Mouse (Mus musculus): ENCODE measurements around the gene Smyd3. TPM values are rescaled to one million over a fixed set of nuclear protein-coding genes. Genes with fewer than 3 reads are reported as not detected.

The Smyd3 gene
- polyA plus RNA-seq, 1 experiment from 2014 or later: 18.2 TPM

DNA sequence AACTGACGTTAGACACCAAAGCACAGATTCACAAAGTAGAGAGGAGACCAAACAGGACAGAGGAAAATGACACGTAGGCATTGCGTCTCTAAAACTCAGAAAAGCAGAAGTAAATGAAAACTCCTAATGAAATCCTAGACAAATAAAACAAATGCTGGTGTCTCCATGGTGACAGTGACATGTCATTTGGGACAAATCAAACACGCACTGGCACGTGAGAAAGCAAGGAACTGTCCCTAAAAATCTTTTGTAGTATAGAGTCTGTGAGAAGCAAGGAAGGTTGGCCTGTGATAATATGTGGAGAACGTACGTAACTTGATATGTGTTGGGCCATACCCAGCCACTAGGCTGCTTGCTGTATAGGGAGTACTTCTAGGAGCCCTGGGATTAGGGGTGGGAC, 399.2 kb downstream of the Smyd3 start:
- no peak for ATAC-seq
- no peak for DNase-seq (ENCODE audit: low spot score)
- Histone ChIP-seq H3K4me1 (ENCODE audit: control insufficient read depth, insufficient read depth, low read length) (peaks cover 6% of the 10 kb centered on the region), H3K9me3 (replicated peaks; ENCODE audit: control insufficient read depth, low read length) (no peaks in the 10 kb centered on the region), H3K27me3 (replicated peaks; ENCODE audit: control insufficient read depth, insufficient read depth, low read length) (no peaks in the 10 kb centered on the region; the same call in 1 of the 2 replicates), H3K36me3 (ENCODE audit: control insufficient read depth, insufficient read depth, low read length) (no peaks in the 10 kb centered on the region), H3K4me3 (ENCODE audit: low read depth, low read length) (no peak overlapping the region), H3K4me2 (ENCODE audit: low read length) (no peak overlapping the region), H3K27ac (ENCODE audit: low read depth, low read length) (no peak overlapping the region), H3K9ac (ENCODE audit: low read length) (no peak overlapping the region)
- 88% methylated on average over 7 of the region's 7 CpGs for WGBS

DNA sequence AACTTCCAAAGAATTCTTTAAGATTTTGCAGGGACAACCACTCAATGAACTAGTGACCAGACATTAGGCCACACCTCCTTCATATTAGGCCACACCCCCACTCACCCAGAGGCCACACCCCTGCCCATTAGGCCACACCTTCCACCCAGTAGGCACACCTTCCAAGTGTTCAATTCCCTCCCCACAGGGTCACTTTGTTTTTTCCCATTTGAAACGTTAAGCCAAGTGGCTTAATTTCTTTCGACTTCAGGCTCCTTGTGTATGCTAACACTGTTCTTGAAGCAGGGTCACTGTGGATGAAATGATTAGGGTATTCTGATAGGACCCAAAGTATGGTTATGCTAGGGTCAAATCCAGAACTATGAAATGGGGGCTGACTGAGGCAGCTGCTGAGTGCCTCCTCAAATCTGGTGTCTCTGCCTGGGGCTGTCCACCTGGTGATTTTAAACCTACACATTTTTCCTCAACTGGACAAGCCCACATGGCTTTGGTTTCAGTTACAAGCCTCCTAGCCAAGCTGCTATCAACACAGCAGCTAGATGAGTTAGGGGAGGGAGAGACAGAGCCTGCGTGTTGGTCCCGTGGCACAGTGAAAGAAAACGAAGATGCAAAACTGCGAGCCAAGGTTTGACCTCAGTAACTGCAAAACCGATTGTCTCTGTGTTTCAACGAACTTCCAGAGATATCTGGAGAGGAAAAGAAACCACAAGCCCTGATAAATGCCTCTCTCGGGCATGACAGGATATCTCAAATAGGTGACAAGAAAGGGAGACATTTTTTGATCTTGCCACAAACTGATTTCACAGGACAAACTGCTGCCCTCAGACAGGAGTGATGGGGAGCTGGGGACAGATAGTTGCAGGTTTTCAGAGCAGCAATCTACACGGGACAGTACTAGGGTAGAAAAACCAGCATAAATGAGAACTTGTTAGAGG, 400.8 kb downstream of the Smyd3 start:
- ATAC-seq (no peak), DNase-seq (ENCODE audit: low spot score) (no peak)
- H3K9ac ChIP-seq (ENCODE audit: low read length): no peak overlapping the region
- no peak overlapping the region for H3K27ac ChIP-seq (ENCODE audit: low read depth, low read length)
- 91% methylated on average over 10 of the region's 10 CpGs for WGBS
- H3K36me3 ChIP-seq (ENCODE audit: control insufficient read depth, insufficient read depth, low read length): no peaks in the 10 kb centered on the region
- H3K4me2 ChIP-seq (ENCODE audit: low read length): no peak overlapping the region
- no peaks in the 10 kb centered on the region for H3K9me3 ChIP-seq (replicated peaks; ENCODE audit: control insufficient read depth, low read length)
- peaks cover 3% of the 10 kb centered on the region; the same call in 1 of the 2 replicates for H3K27me3 ChIP-seq (replicated peaks; ENCODE audit: control insufficient read depth, insufficient read depth, low read length)
- peaks cover 3% of the 10 kb centered on the region; the same call in 1 of the 2 replicates for H3K4me1 ChIP-seq (ENCODE audit: control insufficient read depth, insufficient read depth, low read length)
- no peak overlapping the region for H3K4me3 ChIP-seq (ENCODE audit: low read depth, low read length)

DNA sequence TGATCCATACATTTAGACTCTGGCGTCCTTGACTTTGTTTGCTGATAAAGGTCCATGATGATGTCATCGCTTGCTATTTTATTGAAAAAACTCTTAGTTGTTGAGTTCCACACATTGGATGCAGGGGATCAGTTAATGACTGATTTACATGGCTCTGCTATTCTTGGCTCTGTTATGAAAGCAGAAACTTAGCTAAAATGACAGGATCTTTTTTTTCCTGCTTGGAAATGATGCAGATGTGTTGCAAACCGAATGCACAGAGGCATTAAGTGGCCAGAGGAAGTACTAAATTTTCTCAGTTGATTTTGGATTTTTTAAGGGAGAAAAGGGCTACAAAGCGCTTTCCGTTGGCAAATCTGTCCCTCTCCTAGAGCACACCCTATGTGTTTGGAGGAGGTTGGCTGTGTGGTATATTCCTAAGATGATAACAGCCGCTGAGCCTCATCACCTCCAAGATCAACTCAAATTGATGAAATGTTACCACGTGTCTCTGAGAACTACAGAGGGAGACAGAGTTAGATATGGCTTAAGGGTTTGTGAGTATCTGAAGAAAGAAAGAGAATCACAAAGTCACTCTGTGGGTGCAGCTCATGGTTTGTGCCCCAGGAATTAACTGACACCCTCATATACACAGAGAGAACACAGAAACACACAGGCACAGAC, 402.9 kb downstream of the Smyd3 start:
- H3K36me3 ChIP-seq (ENCODE audit: control insufficient read depth, insufficient read depth, low read length): no peaks in the 10 kb centered on the region
- H3K4me2 ChIP-seq (ENCODE audit: low read length): no peak overlapping the region
- DNase-seq (ENCODE audit: low spot score) (no peak), ATAC-seq (no peak)
- peaks cover 11% of the 10 kb centered on the region; the same call in 1 of the 2 replicates for H3K27me3 ChIP-seq (replicated peaks; ENCODE audit: control insufficient read depth, insufficient read depth, low read length)
- H3K4me1 ChIP-seq (ENCODE audit: control insufficient read depth, insufficient read depth, low read length): no peaks in the 10 kb centered on the region
- 90% methylated on average over 7 of the region's 7 CpGs for WGBS
- H3K9me3 ChIP-seq (replicated peaks; ENCODE audit: control insufficient read depth, low read length): no peaks in the 10 kb centered on the region
- H3K4me3 ChIP-seq (ENCODE audit: low read depth, low read length): no peak overlapping the region
- H3K9ac ChIP-seq (ENCODE audit: low read length): no peak overlapping the region
- no peak overlapping the region for H3K27ac ChIP-seq (ENCODE audit: low read depth, low read length)

DNA sequence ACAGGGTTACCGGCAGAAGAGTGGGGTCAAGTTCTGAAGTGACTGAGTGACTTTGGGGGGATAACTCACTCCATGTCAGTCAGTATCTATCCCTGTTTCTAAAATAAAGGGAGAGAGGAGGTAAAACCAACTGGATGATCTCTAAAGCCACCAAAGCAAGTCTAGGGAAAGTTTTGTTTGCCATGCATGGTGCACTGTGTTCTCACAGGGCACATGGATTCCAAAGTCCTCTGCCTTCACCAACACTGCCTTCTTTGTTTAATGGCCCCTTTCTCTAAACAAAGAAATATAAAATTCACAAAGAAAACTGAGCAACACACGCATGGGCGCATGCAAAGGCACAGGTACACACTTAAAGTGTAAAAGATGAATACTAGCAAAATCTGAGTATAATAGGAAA, 403.5 kb downstream of the Smyd3 start:
- H3K27me3 ChIP-seq (replicated peaks; ENCODE audit: control insufficient read depth, insufficient read depth, low read length): peaks cover 14% of the 10 kb centered on the region; the same call in 1 of the 2 replicates
- ATAC-seq (no peak), DNase-seq (ENCODE audit: low spot score) (no peak)
- no peak overlapping the region for H3K9ac ChIP-seq (ENCODE audit: low read length)
- H3K4me1 ChIP-seq (ENCODE audit: control insufficient read depth, insufficient read depth, low read length): 0 out of 2 replicates have a peak, but pooled peaks cover under 1% of the 10 kb centered on the region
- H3K9me3 ChIP-seq (replicated peaks; ENCODE audit: control insufficient read depth, low read length): no peaks in the 10 kb centered on the region
- no peak overlapping the region for H3K4me2 ChIP-seq (ENCODE audit: low read length)
- H3K4me3 ChIP-seq (ENCODE audit: low read depth, low read length): no peak overlapping the region
- H3K36me3 ChIP-seq (ENCODE audit: control insufficient read depth, insufficient read depth, low read length): no peaks in the 10 kb centered on the region
- 91% methylated on average over 3 of the region's 3 CpGs for WGBS
- H3K27ac ChIP-seq (ENCODE audit: low read depth, low read length): no peak overlapping the region

DNA sequence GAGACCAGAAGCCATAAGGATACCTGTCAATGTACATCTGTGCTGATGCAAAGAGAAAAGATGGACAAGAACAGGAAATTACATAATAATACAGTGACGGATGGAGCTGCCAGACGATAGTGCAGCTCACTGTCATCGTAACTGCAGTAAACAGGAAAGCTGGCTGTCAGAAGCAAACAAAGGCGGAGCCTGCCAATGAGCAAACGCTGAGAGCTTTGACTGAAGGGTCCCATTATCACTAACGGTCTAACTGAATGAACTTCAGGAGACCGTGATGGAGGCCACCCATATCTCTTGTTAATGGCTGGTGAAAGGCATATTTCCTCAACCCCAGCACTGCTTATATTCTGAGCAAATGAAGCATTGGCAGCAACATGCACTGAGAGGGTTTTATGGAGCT, 409.1 kb downstream of the Smyd3 start:
- H3K9me3 ChIP-seq (replicated peaks; ENCODE audit: control insufficient read depth, low read length): no peaks in the 10 kb centered on the region
- DNase-seq (ENCODE audit: low spot score): peak; percentile 72
- H3K27me3 ChIP-seq (replicated peaks; ENCODE audit: control insufficient read depth, insufficient read depth, low read length): peaks cover 40% of the 10 kb centered on the region
- 14% methylated on average over 7 of the region's 7 CpGs for WGBS
- no peak overlapping the region for H3K9ac ChIP-seq (ENCODE audit: low read length)
- no peak overlapping the region for H3K27ac ChIP-seq (ENCODE audit: low read depth, low read length)
- H3K36me3 ChIP-seq (ENCODE audit: control insufficient read depth, insufficient read depth, low read length): no peaks in the 10 kb centered on the region
- ATAC-seq: no peak
- no peak overlapping the region for H3K4me2 ChIP-seq (ENCODE audit: low read length)
- H3K4me3 ChIP-seq (ENCODE audit: low read depth, low read length): no peak overlapping the region
- H3K4me1 ChIP-seq (ENCODE audit: control insufficient read depth, insufficient read depth, low read length): peaks cover 28% of the 10 kb centered on the region

DNA sequence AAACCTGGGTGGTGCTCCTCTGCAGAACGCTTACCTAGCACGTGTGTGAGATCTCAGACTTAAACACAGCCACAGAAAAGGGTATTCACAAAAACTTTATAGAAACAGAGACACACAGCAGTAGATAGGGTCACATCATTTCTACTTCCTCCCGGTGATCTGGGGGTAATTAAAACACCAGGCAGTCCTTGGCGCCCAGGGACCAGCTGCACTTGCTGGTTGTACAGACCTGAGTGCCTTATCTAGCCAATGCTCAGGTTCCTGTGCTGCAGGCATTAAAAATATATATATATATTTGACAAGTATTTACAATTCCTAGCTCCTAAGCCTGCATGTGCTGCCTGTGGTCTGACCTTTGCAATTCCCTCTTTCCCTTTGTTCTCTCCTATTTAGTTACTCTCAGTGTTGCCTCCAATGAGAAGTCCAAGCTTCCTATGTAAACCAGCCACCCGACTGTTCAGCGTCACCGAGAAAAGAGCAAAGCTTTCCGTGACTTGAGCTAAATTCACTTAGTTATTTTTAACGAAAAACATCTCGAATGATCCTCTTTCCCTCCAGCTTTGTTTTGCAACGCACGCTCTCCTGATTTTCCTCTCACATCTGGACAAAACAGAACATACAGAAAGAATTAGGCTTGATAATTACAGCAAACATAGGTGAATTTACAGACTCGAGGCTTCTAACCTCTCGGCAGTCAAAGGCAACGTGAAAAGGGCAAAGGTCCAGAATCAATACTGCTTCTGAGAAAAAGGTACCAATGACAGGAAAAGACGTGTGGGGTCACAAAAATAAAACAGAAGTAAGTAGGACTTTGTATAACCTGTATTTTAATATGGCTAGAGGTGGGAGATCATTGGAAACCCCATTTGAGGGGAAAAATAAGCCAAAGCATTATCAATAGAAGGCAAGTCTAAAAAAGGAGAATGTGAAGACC, 409.8 kb downstream of the Smyd3 start:
- Histone ChIP-seq H3K4me1 (ENCODE audit: control insufficient read depth, insufficient read depth, low read length) (peaks cover 28% of the 10 kb centered on the region), H3K36me3 (ENCODE audit: control insufficient read depth, insufficient read depth, low read length) (no peaks in the 10 kb centered on the region), H3K9me3 (replicated peaks; ENCODE audit: control insufficient read depth, low read length) (no peaks in the 10 kb centered on the region), H3K27me3 (replicated peaks; ENCODE audit: control insufficient read depth, insufficient read depth, low read length) (peaks cover 46% of the 10 kb centered on the region), H3K4me2 (ENCODE audit: low read length) (no peak overlapping the region), H3K4me3 (ENCODE audit: low read depth, low read length) (no peak overlapping the region), H3K9ac (ENCODE audit: low read length) (no peak overlapping the region), H3K27ac (ENCODE audit: low read depth, low read length) (no peak overlapping the region)
- no peak for ATAC-seq
- 37% methylated on average over 16 of the region's 16 CpGs for WGBS
- DNase-seq (ENCODE audit: low spot score): no peak

DNA sequence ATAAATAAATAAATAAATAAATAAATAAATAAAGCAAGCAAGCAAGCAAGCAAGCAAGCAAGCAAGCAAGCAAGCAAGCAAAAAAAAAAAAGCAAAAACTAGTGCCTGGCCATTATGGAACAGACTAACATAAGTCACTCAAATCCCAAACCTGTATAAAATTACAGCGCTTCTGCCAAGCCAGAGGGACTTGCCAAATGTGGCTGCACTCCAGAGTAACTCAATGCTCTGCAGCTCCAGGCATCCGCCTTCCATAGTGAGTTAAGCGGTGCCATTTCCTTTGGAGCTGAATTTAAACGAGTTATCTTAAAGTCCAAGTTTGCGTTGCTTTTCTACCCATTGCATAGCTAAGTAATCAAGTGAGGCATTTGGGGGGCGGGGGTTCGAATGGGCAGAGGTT, 410.6 kb downstream of the Smyd3 start:
- H3K27ac ChIP-seq (ENCODE audit: low read depth, low read length): no peak overlapping the region

DNA sequence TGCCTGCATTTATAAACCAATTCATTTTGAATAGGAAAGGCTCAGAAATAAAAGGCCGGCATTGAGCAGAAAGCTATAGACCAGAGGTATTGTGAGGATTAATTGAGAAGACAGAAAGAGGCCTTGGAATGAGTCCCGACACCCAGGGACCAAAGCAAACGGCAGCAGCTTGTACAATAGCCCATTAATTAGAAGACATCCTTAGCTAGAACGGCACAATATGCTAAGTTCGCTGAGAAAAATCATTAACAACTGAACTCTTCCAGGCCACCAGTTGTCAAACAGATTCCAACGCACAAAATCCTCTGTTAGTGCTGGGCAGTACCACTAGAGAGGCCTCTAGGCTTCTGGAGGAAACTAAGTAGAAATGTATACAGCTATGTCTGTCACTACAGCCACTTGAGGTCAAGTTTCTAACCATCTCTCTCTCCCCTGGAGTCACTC, 411.1 kb downstream of the Smyd3 start:
- peak overlapping the region; percentile 41 for H3K4me2 ChIP-seq (ENCODE audit: low read length)
- H3K4me1 ChIP-seq (ENCODE audit: control insufficient read depth, insufficient read depth, low read length): peaks cover 28% of the 10 kb centered on the region
- ATAC-seq (peak; percentile 72), DNase-seq (ENCODE audit: low spot score) (peak; percentile 88)
- no peak overlapping the region for H3K9ac ChIP-seq (ENCODE audit: low read length)
- no peaks in the 10 kb centered on the region for H3K9me3 ChIP-seq (replicated peaks; ENCODE audit: control insufficient read depth, low read length)
- H3K27me3 ChIP-seq (replicated peaks; ENCODE audit: control insufficient read depth, insufficient read depth, low read length): peaks cover 44% of the 10 kb centered on the region
- H3K36me3 ChIP-seq (ENCODE audit: control insufficient read depth, insufficient read depth, low read length): no peaks in the 10 kb centered on the region
- no peak overlapping the region for H3K4me3 ChIP-seq (ENCODE audit: low read depth, low read length)
- WGBS: 2% methylated on average over 6 of the region's 6 CpGs
- peak overlapping the region; percentile 2; the same call in 1 of the 2 replicates for H3K27ac ChIP-seq (ENCODE audit: low read depth, low read length)

More for the DNA sequence above, 410.6 kb downstream of the Smyd3 start:
- peaks cover 46% of the 10 kb centered on the region for H3K27me3 ChIP-seq (replicated peaks; ENCODE audit: control insufficient read depth, insufficient read depth, low read length)
- H3K4me2 ChIP-seq (ENCODE audit: low read length): no peak overlapping the region
- peaks cover 28% of the 10 kb centered on the region for H3K4me1 ChIP-seq (ENCODE audit: control insufficient read depth, insufficient read depth, low read length)
- DNase-seq (ENCODE audit: low spot score): peak; percentile 78
- H3K9ac ChIP-seq (ENCODE audit: low read length): no peak overlapping the region
- H3K4me3 ChIP-seq (ENCODE audit: low read depth, low read length): no peak overlapping the region
- peak; percentile 52; the same call in 1 of the 2 replicates for ATAC-seq
- H3K9me3 ChIP-seq (replicated peaks; ENCODE audit: control insufficient read depth, low read length): no peaks in the 10 kb centered on the region
- 28% methylated on average over 7 of the region's 7 CpGs for WGBS
- no peaks in the 10 kb centered on the region for H3K36me3 ChIP-seq (ENCODE audit: control insufficient read depth, insufficient read depth, low read length)

All from forebrain, embryonic 14.5 days (tissue).